Comparison of ENCODE assay signal across 11 mouse cellular contexts in the genomic region with DNA sequence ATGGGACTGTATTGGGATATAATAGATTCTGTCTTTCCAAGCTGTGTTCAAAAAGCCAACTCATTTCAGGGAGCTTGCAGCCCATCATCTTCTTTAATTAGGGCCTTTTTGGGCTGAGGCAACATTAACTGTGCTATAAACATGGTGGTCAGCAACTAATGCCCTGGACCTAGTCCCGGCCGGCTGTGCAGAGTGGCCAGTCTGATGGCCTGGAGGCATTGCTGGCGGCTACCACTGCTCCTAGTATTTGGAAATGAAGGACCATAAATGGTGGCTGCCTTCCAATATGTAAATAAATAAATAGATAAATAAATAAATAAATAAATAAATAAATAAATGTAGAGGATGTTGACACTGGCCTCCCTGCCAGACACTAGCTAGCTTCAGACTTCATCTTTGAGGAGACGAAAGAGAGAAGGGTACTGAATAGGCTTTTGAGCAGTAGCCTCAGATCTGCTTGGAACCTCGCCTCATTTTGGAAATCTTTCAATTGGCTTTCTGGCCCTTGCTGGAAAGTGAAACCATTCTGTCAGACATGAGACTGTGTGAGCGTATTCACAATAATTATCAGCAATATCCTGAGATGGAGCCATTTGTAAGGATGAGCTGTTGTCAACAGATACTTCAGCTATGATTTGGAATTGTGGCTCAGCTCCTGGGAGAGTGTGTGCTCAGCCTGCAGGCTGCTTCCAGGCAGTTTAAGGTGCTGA.
DNase-seq lines count a peak whose midpoint lies in the region; ATAC-seq and TF ChIP-seq lines count a peak whose summit lies in the region.
"Had no signal": no experiment of that assay in that cellular context is flagged by ENCODE, and none has a peak within 500 bp of the region (broad histone marks: within the 10 kb centered on the region; RNA-seq: fewer than 3 reads in every experiment).

No protein-coding gene starts in this region.

- DNase-seq in gastrocnemius, postnatal 25 days, result peak; percentile 18
- DNase-seq in gastrocnemius, adult 8-10 months (ENCODE audit: low spot score in 2 of 2), result no peak
- DNase-seq in layer of hippocampus, postnatal 10 days (ENCODE audit: low spot score in 2 of 2), result peak; percentile 16 to 51
- no peak for DNase-seq in layer of hippocampus, postnatal 25 days (ENCODE audit: extremely low spot score in 1 of 2, low spot score in 1 of 2)
- peak; percentile 56 for DNase-seq in brain, embryonic 14.5 days (ENCODE audit: low read depth)
- DNase-seq in cerebellum, postnatal 36 days, result peak; percentile 32 to 53
- DNase-seq: B cell, adult 2 months; right cerebral cortex, postnatal 25 days had no signal

- ATAC-seq in monocyte, adult 5-6 weeks (replicated peaks; ENCODE audit: insufficient number of reproducible peaks, low FRiP score, low TSS enrichment, poor library complexity, severe bottlenecking), result no peak
- no peak for ATAC-seq in megakaryocyte progenitor cell, adult 5-6 weeks (replicated peaks; ENCODE audit: poor library complexity)
- ATAC-seq: inflammation-experienced regulatory T-cells, adult 6 months had no signal

- no peak for TF ChIP-seq POLR2A in brain, embryonic 14.5 days (IDR thresholded peaks at IDR 0.05; ENCODE audit: borderline replicate concordance, extremely low read depth, insufficient read depth, insufficient read length, poor library complexity, severe bottlenecking)

- no peak for TF ChIP-seq CTCF in brain, embryonic 14.5 days (IDR thresholded peaks at IDR 0.05; ENCODE audit: borderline replicate concordance, extremely low read depth, insufficient read depth, insufficient read length)

Comparison
In these comparisons a context has a peak if more than half of its experiments do, and no peak if none do; other contexts are left out.
1. DNase-seq: peak in gastrocnemius, postnatal 25 days (single experiment), layer of hippocampus, postnatal 10 days (2 of 2), brain, embryonic 14.5 days (single experiment) and cerebellum, postnatal 36 days (2 of 2); none in gastrocnemius, adult 8-10 months (0 of 2) and layer of hippocampus, postnatal 25 days (0 of 2).